Mouse (Mus musculus) megakaryocyte progenitor cell, adult 5-6 weeks (primary cell): ENCODE results near the gene Kat5. TPM values are rescaled to one million over a fixed set of nuclear protein-coding genes. Genes with fewer than 3 reads are reported as not detected.

Experiments
- ATAC-seq: replicated peaks from 2 replicates; pipeline ENCODE4 v1.8.0; 2016; ENCODE audit warnings: mild to moderate bottlenecking, moderate TSS enrichment, inconsistent platforms; ENCODE audit not compliant: poor library complexity
- total RNA-seq, 2 experiments: library from RNA; stranded (forward) in 1 of 2; stranded (reverse) in 1 of 2; fragments of 157-497, 149-512 nt in 1 of 2; fragments of 200-1000 nt in 1 of 2; gene quantifications; 2 replicates each; pipeline versions ENCODE4 v1.2.3 to v1.2.4; 2015 to 2017

Kat5 gene
- 35.1 and 40.2 TPM in 2 replicates for total RNA-seq (2015)
- total RNA-seq (2017) = 51.8 and 60.1 TPM in 2 replicates

DNA sequence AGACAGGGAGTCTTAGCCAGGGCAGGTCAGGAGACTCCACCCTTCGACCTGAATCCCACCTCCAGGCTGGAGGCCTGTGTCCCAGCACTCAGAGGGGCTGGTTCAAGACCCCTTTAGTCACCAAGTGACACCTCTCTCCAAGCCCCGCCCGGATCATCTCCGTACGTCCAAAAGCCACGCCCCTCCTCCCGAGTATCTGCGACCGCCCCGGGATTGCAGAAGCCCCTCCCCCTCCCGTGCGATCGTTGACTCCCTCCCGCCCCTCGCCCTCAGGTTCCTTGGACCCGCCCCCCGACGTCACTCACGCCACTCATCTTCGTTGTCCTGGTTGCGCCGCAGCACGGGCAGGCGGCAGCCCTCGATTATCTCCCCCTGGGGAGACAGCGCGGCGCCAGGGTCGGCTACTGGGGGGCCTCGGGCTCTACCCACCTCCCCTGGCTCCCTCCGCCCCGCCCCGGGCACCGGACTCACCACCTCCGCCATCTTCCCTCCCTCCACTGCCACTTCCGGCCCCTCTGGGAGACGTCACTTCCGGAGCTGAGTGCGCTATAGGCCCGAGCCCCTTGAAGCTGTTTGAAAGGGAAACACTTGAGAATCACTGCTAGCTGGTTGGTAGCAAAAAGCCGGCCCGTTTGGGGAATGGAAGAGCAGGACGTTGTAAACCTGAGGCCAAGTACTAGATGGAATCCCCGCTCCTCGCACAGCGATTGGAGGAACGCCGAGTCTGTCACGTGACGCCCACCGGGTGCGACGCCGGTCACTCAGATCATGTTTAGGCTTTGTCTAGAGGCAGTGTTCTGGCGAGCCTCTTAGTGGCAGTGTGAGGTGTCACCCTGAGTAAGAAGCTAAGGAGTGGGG is at the start of gene Kat5:
Kat5 (minus strand) TSS at position 691 of the 858 bp plus-strand sequence.
- peak; percentile 82 for ATAC-seq

DNA sequence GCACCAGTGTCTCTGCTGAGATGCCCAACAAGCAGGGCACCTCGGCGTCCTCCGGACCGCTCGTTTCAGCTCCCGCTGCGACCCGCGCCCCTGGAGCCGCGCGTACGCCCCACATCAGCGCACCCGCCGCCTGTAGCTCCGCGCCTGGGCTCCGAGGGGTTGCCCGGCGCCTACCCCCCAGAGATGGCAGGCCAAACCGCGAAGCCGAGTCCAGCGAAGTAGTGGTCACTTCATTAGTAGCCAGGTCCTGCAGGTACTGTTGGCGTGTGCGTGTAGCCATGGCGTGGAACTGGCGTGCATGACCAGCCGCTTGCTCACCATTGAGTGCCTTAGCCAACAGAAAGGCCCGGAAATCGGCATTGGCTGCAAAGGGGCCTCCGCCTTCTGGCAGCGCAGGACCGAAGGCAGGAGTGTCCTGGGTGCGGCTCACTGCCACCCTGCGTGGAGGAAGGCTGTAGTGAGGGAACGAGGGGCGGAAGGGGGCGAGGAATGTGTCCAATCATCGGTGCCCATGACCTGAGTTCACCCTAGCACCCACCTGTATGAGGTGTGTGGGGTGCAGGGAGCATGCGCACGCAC is 44.8 kb upstream of the Kat5 start:
- no peak for ATAC-seq

DNA sequence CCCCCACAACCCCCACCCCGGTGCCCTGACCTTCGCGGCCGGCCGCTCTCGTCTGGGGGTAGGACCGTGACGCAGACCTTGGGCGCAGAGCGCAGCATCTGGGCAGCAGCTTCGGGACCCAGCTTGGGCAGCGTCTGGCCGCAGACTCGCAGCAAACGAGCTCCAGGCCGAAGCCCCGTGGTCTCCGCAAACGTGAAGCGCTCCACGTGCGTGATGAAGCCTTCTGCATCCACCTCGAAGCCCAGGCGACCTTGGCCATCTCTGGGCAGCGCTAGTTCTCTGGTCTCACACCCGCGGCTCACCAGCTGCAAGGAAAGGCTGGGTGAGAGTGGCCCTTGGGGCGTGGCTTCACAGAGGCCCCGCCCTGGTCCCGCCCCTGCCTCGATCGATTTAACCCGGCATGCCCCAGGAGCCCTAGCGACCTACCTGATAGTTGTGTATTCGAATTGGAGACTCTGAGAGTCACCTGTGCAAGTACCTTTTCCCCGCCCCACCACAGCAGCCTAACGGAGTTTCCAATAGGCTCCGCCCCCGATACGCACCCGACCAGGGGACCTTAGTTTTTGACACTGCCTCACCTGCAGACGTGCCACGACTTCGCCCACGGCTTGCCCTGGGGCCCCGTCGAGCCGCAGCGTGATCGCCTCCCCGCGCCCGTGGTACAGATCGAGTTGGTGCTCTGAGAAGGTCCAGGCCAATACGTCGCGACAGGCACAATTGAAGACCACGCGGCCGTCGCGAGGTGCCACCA is 44.1 kb upstream of the Kat5 start:
- no peak for ATAC-seq

DNA sequence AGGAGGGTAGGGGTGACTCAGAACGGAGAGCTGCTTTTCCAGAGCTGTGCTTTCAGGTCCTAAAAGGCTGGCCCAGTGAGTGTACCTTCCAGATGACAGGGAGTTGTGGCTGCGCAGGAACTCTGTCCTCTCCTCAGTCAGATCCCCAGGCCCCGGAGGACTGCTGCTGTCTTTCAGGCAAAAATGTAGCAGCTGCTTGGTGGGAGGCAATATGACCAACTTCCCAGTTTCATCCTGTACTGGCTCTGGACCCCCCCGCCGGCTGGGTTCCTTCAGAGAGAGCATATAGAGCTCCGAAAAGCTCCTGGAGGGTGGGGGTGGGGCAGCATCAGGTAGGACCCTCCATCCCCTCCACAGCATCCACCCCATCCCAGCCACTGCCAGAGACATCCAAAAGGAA is 42.5 kb upstream of the Kat5 start:
- ATAC-seq = no peak

DNA sequence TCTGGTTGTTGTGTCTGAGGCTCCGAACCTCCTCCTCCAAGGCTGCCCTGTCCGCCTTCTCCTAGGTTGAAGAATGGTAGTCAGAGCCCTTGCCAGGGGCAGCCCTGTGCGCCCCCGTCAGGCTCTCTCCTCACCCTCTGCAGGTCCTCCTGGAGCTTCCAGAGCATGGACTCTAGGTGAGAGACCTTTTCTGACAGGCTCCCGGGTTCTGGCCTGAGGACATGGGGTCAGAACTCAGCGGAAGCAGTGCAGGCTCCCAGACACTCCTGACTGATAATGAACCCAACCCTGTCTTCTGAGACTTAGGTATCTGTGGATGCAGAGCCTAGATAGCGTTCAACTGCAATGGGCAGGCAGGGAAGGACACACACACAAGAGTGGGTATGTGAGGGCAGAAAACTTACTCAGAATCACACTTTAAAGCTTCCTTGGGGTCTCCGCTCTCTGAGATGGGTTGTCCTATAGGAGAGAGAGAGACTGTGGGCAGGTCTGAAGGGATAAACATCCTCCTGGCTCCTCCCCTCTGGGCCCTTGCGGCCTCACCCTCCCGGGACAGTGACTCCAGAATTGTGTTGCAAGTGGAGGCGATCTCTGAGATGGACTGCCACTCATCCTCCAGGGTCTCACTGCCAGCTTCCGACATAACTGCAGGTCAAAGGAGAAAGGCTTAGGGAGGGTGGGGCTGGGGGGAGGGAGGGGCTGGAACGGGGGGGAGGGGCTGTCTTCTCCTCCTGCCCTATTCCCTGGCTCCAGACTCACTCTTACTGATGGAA is 41.7 kb upstream of the Kat5 start:
- ATAC-seq = no peak

DNA sequence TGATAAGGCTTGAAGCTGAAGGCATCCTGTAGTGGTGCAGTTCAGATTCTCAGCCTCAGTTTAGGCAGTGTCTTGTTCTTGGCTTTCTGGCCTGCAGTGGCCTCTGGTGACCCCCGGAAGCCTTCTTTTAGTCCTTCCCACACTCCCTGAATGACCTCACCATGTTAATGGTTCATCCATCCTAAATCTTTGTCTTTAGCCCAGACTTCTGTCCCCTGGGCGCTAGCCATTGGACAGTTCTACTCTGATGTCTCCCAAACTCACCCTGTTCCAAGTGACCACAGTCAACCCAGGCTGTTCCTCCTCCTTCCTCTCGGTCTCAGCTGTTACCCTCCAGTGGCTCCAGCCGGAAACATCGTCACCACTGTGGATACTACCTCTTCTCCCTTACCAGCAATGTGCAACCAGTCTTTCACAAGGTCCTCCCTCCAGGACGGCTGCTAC is 39.3 kb upstream of the Kat5 start:
- peak; percentile 70 for ATAC-seq

DNA sequence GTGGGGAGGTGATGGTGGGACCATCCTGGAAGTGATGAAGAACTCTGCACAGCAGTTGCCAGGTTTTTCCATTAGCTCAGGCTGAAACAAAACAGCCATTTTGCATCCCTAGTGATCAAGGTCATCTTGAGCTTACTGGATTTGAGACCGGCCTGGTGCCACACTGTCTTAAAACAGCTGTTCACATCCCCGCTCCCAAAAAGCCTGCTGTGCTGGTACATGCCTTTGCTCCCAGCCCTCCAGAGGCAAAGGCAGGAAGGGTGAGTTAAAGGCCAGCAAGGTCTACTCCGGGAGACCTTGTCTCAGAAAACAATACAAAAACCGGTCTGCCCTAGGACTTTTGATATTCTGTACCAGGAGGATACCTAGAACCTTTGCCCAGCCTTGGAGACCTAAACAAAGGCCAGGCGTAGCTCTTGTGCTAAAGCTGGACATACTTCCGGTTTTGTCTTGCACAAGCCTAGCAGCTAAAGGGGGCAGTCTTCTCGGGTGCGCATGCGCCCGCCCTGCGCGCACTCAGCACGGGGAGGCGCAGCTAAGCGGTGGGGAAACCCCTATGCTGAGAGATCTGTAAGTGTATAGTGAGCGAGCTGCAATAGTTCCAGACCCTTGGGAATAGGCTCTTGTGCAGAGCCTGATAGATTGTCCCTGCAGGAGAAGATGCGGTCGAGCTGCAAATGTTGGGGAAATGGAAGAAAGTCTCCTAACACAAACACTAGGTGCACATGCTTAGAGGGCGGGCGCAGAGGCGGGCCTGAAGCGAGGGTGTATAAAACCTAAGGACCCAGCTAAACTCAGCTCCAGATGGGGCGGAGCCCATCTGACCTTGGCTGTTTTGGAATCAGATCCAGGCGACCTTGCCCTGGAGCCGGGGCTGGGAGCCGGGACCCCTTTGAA is 38.6 kb upstream of the Kat5 start:
- ATAC-seq = peak; percentile 80

DNA sequence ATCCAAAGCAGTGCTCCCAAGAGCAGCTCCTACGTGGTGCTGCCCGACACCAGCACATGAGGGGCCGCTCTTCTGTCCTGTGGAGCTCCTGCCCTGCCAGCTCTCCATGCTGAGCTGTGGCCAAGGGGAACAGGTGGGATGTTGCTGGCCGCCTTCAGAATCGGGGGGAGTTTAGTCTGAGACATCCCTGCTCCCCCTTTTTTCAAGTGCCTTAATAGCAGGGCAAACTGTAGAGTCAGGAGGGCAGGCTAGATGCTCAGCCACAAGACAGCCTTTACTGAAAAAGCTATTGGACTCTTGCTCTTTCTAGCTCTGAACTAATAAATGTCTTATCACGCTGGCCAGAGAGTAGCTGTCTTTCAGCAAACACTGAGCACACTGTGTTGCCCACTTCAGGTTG is 37.8 kb upstream of the Kat5 start:
- ATAC-seq = no peak

DNA sequence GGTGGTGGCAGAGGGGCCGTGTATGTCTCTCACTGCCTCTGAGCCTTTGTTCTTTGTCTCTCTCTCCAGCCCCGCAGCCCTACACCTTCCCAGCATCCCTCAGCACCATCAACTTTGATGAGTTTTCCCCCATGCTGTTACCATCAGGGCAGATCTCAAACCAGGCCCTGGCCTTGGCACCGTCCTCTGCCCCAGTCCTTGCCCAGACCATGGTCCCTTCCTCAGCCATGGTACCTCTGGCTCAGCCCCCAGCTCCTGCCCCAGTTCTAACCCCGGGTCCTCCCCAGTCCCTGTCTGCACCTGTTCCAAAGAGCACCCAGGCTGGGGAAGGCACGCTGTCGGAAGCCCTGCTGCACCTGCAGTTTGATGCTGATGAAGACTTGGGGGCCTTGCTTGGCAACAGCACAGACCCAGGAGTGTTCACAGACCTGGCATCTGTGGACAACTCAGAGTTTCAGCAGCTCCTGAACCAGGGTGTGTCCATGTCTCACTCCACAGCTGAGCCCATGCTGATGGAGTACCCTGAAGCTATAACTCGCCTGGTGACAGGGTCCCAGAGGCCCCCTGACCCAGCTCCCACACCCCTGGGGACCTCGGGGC is 36.8 kb upstream of the Kat5 start:
- no peak for ATAC-seq

DNA sequence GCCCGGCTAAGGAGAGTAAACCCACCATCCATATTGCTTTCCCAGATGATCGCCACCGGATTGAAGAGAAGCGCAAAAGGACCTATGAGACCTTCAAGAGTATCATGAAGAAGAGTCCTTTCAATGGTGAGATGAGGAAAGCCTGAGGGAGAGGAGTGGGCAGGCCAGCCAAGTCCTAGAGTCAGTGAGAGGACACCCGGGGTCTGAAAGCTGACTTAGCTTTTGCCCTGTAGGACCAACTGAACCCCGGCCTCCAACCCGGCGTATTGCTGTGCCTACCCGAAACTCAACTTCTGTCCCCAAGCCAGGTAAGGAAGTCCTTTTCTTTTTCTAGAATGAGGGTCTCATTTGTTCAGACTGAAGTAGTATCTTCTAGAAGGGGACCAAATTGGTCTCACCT is 35.2 kb upstream of the Kat5 start:
- ATAC-seq = no peak

DNA sequence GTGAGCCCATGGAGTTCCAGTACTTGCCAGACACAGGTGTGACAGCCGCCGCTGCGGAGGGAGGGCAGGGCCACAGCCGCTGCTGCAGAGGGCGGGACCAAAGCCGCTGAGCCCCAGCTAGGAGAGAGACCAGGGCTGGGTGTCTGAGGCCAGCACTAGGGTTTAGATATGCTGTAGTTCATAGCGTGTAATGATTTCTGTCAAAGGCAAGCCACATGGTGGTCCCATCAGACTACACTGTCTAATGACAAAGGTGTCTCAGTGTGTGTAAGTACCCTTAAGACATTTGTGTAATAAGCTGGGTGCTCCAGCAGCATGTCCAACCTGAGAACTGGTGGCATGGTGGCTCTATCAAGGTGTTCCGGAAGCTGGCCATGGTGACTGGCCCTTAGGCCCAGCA is 31.6 kb upstream of the Kat5 start:
- ATAC-seq = no peak

DNA sequence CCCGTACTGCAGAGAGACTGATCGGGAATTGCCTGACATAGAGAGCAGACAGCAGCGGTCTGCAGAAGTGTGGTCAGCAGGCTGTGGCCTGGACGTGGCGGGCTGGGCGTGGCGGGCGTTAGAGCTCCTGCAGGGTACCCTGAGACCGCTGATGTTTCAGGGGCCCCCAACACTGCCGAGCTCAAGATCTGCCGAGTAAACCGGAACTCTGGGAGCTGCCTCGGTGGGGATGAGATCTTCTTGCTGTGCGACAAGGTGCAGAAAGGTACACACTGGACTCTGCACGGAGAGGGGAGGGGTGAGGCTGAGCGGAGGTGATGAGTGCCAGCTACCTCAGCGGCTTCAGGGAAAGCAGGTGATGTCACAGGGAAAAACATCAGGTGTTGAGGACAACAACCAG is 31.0 kb upstream of the Kat5 start:
- no peak for ATAC-seq

DNA sequence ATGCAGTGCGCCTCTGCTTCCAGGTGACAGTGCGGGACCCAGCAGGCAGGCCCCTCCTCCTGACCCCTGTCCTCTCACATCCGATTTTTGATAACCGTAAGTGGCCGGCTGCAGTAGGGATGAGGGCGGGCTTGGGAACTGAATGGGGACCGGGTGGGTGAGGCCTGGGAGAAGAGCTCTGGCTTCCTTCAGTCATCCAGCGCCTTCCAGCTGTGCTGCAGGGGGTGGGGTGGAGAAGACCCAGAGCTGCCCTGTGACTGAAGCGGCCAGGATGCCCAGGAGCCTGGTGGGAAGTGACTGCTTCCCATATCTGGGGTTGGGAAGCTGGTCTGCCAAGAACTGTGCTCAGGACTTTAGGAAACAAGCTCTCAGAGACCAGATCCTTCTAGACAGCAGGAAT is 30.3 kb upstream of the Kat5 start:
- ATAC-seq = no peak

DNA sequence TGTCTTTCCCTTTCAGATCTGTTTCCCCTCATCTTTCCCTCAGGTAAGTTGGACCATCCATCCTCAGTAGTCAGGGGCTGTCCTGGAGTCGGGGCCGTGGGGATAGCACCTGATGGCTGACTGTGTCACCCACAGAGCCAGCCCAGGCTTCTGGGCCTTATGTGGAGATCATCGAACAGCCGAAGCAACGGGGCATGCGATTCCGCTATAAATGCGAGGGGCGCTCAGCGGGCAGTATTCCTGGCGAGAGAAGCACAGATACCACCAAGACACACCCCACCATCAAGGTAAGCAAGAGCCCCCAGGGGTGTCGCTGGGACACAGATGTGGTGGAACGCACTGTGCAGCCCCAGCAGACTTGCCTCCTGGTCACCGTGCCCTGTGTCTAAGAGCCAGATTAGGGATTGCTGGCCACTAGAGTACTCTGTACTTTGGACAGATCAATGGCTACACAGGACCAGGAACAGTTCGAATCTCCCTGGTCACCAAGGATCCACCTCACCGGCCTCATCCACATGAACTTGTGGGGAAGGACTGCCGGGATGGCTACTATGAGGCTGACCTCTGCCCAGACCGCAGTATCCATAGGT is 28.5 kb upstream of the Kat5 start:
- ATAC-seq = no peak

DNA sequence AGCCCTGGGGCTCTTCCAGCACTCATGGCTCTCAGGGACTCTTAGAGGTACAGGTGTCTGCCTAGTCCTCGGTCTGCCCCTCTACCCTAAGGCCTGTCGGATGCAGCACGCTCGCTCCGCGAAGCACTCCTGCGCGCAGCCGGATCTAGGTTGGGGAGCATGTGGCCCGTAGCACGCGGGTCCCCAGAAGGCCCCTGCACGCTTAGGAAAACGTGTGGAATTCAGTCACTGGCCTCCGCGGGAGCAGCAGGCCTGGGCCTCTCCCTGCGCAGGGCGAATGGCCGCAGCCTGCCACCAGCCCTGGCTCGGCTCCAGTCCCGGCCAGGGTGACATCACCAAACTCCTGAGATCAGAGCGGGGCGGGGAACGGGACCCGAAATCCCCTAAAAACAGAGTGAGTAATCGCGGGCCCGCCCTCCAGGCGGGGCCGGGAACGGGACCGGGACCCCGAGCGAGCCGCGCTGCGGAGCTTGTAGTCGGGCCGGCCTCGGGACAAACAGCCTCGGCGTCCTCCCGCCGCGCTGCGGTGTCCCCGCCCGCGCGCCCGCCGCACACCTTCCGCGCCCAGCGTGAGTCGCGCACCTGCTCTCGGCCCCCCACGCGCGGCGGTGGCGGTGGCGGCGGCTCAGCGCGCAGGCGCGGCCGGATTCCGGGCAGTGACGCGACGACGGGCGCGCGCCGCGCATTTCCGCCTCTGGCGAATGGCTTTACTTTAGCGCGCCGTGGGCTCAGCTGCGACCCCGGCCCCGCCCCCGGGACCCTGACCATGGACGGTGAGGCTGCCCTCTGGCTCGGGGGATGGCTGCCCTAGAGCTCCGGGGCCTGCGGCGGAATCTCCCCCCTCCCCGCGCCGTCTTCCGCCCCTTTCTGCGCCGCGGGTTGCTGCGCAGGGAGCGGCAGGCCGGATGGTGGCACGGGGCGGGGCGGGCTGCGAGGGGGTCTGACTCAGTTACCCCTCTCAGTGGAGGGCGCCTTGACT is 27.3 kb upstream of the Kat5 start, which contains the start of gene Rela:
Rela (plus strand) TSS at position 415 of the 979 bp plus-strand sequence.
- peak; percentile 83 for ATAC-seq

DNA sequence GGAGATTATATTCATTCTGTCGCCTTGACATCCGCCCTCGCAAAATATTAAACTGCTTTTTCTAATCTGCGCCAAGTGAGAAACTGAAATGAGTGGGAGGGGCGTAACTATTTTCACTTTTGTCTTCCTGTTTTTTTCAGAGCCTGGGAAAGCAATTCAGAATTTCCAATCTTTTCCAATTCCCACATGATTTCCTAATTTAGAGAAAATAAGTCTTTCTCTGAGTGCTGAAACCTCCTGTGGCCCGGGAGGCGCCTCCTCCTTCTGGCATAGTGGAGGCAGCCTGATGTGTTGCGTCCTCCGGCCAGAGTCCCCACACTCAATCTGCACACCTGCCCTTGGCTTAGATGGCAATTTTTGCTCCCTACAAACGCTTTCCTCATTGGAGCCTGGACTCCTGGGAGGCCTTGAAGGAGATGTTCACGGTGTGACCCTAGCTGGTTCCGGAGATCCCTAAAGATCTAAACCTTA is 26.6 kb upstream of the Kat5 start:
- no peak for ATAC-seq

DNA sequence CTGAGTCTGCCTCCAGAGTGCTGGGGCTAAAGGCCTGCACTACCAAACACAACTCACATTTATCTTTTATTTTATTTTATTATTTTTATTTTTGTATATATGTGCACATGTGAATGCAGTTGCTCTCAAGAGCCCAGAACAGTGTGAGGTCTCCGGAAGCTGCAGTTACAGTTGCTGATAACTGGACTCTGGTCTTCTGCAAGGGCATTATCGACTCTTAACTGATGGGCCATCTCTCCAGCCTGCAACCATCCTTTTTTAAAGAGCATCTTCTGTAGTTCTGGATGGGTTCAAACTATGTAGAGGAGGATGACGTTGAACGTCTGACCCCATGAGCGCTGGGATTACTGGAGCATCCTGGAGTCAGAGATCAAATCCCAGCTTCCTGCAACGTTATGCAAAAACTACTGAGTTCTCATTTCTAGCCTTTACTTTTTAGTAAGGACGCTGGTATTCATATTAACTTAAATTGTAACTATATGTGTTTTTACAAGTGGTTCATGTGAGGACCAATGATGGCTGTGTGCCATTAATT is 26.1 kb upstream of the Kat5 start:
- ATAC-seq = no peak

DNA sequence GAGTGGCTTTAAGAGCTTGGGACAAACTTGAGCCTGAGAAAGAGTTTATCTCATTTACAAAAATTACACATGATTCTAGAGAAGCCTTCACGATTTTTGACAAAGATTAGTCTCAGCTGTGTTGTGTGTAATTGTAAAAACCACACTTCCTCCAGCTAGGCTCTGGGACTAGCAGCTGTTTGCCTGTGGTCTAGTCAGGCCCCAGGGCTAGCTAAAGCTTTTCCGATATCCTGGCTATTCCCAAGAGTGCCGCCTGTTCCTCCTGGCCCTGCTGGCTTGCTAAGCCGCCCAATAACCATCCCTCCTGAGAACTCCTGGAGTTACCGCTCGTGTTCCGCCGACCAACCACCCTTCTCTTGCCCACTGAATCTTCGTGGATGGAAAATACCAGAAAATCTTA is 22.1 kb upstream of the Kat5 start:
- no peak for ATAC-seq
